Mouse (Mus musculus) urinary bladder, postnatal 4 days (tissue): ENCODE data around the gene Gm21409.
"Not testable (repeated sequence)": the region's sequence is repeated elsewhere in the genome, so short reads cannot be mapped to it uniquely, and the experiment has no call there.

ENCODE experiments used
- DNase-seq, 2 experiments: peaks; one replicate each; pipeline ENCODE4 v3.0.0; 2021 to 2022; ENCODE audit warnings: low spot score in 2 of 2

Gene Gm21409

GRCm38 (mm10) chrY:84746385-84746784, at the start of gene Gm21409:
Gm21409 (plus strand) TSS chrY:84746685.
- DNase-seq = not testable (repeated sequence)
